Comparison of ENCODE assay signal across 8 mouse cellular contexts in the genomic region with DNA sequence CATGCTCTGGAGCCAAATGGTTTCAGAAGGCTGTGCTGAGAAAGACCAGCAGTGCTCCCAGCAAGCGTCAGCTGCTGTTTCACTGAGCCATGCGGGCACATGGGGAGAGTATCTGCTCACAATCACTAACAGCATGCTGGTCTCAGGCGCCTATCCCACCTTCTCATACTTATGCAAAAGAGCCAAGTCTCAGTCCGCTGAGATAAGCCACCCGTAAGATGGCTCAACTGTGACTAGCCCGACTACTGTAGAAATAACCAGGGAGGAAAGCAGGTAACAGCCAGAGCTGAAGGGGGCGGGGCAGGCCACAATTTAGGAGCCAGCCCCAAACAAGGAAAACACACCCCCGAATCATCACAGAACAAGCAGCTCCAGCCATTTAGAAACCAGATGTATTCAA. TPM values are rescaled to one million over a fixed set of nuclear protein-coding genes. Genes with fewer than 3 reads are reported as not detected.
DNase-seq lines count a peak whose midpoint lies in the region; ATAC-seq lines count a peak whose summit lies in the region.

No protein-coding gene starts in this region.

- peaks cover 13% of the 10 kb centered on the region; the same call in 1 of the 2 replicates for H3K4me1 ChIP-seq in kidney, embryonic 14.5 days (ENCODE audit: control insufficient read depth, insufficient read depth, low read length)
- H3K4me1 ChIP-seq in embryonic facial prominence, embryonic 11.5 days (ENCODE audit: control insufficient read depth, insufficient read depth, low read length): no peaks in the 10 kb centered on the region; the same call in none of the 2 replicates
- peaks cover 14% of the 10 kb centered on the region for H3K4me1 ChIP-seq in neural tube, embryonic 12.5 days

- H3K4me2 ChIP-seq in kidney, embryonic 14.5 days (replicated peaks; ENCODE audit: low read depth, low read length): peak overlapping the region; percentile 95
- peak overlapping the region; percentile 50 for H3K4me2 ChIP-seq in embryonic facial prominence, embryonic 11.5 days (ENCODE audit: low read depth, low read length)
- H3K4me2 ChIP-seq in neural tube, embryonic 12.5 days (replicated peaks): peak overlapping the region; percentile 94

- peak overlapping the region; percentile 98 for H3K4me3 ChIP-seq in kidney, embryonic 14.5 days (ENCODE audit: low read length)
- H3K4me3 ChIP-seq in embryonic facial prominence, embryonic 11.5 days (ENCODE audit: low read depth, low read length): peak overlapping the region; percentile 96
- H3K4me3 ChIP-seq in neural tube, embryonic 12.5 days: peak overlapping the region; percentile 94

- H3K27me3 ChIP-seq in kidney, embryonic 14.5 days (ENCODE audit: control insufficient read depth, insufficient read depth, low read length): no peaks in the 10 kb centered on the region
- H3K27me3 ChIP-seq in embryonic facial prominence, embryonic 11.5 days (ENCODE audit: control insufficient read depth, insufficient read depth, low read length): no peaks in the 10 kb centered on the region
- H3K27me3 ChIP-seq in neural tube, embryonic 12.5 days (replicated peaks): no peaks in the 10 kb centered on the region

- ATAC-seq in kidney, embryonic 14.5 days (ENCODE audit: low FRiP score, low TSS enrichment): no peak
- ATAC-seq in embryonic facial prominence, embryonic 11.5 days (replicated peaks; ENCODE audit: insufficient number of reproducible peaks, low FRiP score, low TSS enrichment, low read depth): no peak
- ATAC-seq in neural tube, embryonic 12.5 days (ENCODE audit: low FRiP score, low read depth): no peak

- peak overlapping the region; percentile 99 for H3K9ac ChIP-seq in kidney, embryonic 14.5 days (ENCODE audit: low read depth, low read length)
- H3K9ac ChIP-seq in embryonic facial prominence, embryonic 11.5 days (replicated peaks; ENCODE audit: low read length): peak overlapping the region; percentile 99
- H3K9ac ChIP-seq in neural tube, embryonic 12.5 days: peak overlapping the region; percentile 97

- H3K36me3 ChIP-seq in kidney, embryonic 14.5 days (ENCODE audit: control insufficient read depth, insufficient read depth, low read length): peaks cover 55% of the 10 kb centered on the region
- peaks cover 5% of the 10 kb centered on the region for H3K36me3 ChIP-seq in embryonic facial prominence, embryonic 11.5 days (replicated peaks; ENCODE audit: control insufficient read depth, insufficient read depth, low read depth, low read length)
- peaks cover 45% of the 10 kb centered on the region for H3K36me3 ChIP-seq in neural tube, embryonic 12.5 days

- no peak for DNase-seq in kidney, postnatal 10 days
- no peak for DNase-seq in embryonic facial prominence, embryonic 11.5 days (ENCODE audit: low spot score)
- DNase-seq in kidney, postnatal 14 days: peak; percentile 34
- DNase-seq in right cerebral cortex, postnatal 25 days: no peak
- DNase-seq in left cerebral cortex, postnatal 25 days (ENCODE audit: low spot score in 2 of 2): no peak
- no peak for DNase-seq in ovary, postnatal 36 days (ENCODE audit: low spot score)

- intact Hi-C loops in left cerebral cortex, postnatal 25 days (cut with DNase I): loop anchor here (5.0 to 10.0 kb wide), 2 partner anchors 131 to 479 kb away; a partner anchor contains a TSS

- no peak overlapping the region for H3K27ac ChIP-seq in kidney, embryonic 14.5 days (ENCODE audit: low read depth, low read length)
- H3K27ac ChIP-seq in embryonic facial prominence, embryonic 11.5 days (replicated peaks; ENCODE audit: low read depth, low read length): no peak overlapping the region
- H3K27ac ChIP-seq in neural tube, embryonic 12.5 days: no peak overlapping the region

- WGBS in kidney, embryonic 14.5 days: 34% methylated on average over 8 of the region's 8 CpGs
- 39% methylated on average over 8 of the region's 8 CpGs for WGBS in embryonic facial prominence, embryonic 11.5 days
- 55% methylated on average over 8 of the region's 8 CpGs for WGBS in neural tube, embryonic 12.5 days

- H3K9me3 ChIP-seq in kidney, embryonic 14.5 days (ENCODE audit: control insufficient read depth, low read length): no peaks in the 10 kb centered on the region
- H3K9me3 ChIP-seq in embryonic facial prominence, embryonic 11.5 days (replicated peaks; ENCODE audit: control insufficient read depth, low read length): no peaks in the 10 kb centered on the region
- H3K9me3 ChIP-seq in neural tube, embryonic 12.5 days: no peaks in the 10 kb centered on the region

RNA-seq across cellular contexts. Expression of a gene that starts 1.7 kb away (rescaled TPM):
- polyA plus RNA-seq in kidney, embryonic 14.5 days (2014; fragmentation: Nextera tagmentation; extraction: Ambion mirVana): 1,503 and 2,103 TPM in 2 replicates
- polyA plus RNA-seq in embryonic facial prominence, embryonic 11.5 days (2014; fragmentation: Nextera tagmentation; extraction: Ambion mirVana): 1,234 and 1,235 TPM in 2 replicates
- polyA plus RNA-seq in neural tube, embryonic 12.5 days (2016; fragmentation: Nextera tagmentation; extraction: Ambion mirVana): 837 and 850 TPM in 2 replicates
- total RNA-seq in left cerebral cortex, postnatal 25 days (2021): 100 to 1,000 TPM; 474 to 482 TPM
